Mouse (Mus musculus): Measurements from ENCODE around the gene Timp3.
A peak's percentile ranks its signal among the peaks of the same experiment; 100 is the strongest.

Timp3 gene

GRCm38 (mm10) chr10:86328691-86329090, 28.5 kb downstream of the Timp3 start:
- no peak for DNase-seq (ENCODE audit: low spot score)

GRCm38 (mm10) chr10:86329241-86329882, 29.2 kb downstream of the Timp3 start:
- no peak for DNase-seq (ENCODE audit: low spot score)

- DNase-seq (ENCODE audit: low spot score): no peak
Observed at GRCm38 (mm10) chr10:86330993-86331680, 31.0 kb downstream of the Timp3 start.

GRCm38 (mm10) chr10:86331681-86332281, 31.6 kb downstream of the Timp3 start:
- DNase-seq (ENCODE audit: low spot score): no peak

- no peak for DNase-seq (ENCODE audit: low spot score)
Observed at GRCm38 (mm10) chr10:86332942-86333341, 32.8 kb downstream of the Timp3 start.

GRCm38 (mm10) chr10:86334581-86334980, 34.4 kb downstream of the Timp3 start:
- DNase-seq (ENCODE audit: low spot score): no peak

- DNase-seq (ENCODE audit: low spot score): no peak
Observed at GRCm38 (mm10) chr10:86336506-86336905, 36.3 kb downstream of the Timp3 start.

- DNase-seq (ENCODE audit: low spot score): no peak
Observed at GRCm38 (mm10) chr10:86337239-86337638, 37.1 kb downstream of the Timp3 start.

GRCm38 (mm10) chr10:86338121-86338715, 38.0 kb downstream of the Timp3 start:
- DNase-seq (ENCODE audit: low spot score): no peak

GRCm38 (mm10) chr10:86339121-86339520, 38.9 kb downstream of the Timp3 start:
- DNase-seq (ENCODE audit: low spot score): no peak

- DNase-seq (ENCODE audit: low spot score): peak; percentile 80
Observed at GRCm38 (mm10) chr10:86339649-86340379, 39.6 kb downstream of the Timp3 start.

GRCm38 (mm10) chr10:86340421-86340820, 40.2 kb downstream of the Timp3 start:
- DNase-seq (ENCODE audit: low spot score): peak; percentile 23

GRCm38 (mm10) chr10:86340991-86341527, 40.9 kb downstream of the Timp3 start:
- no peak for DNase-seq (ENCODE audit: low spot score)

- no peak for DNase-seq (ENCODE audit: low spot score)
Observed at GRCm38 (mm10) chr10:86341589-86341988, 41.4 kb downstream of the Timp3 start.

- DNase-seq (ENCODE audit: low spot score): no peak
Observed at GRCm38 (mm10) chr10:86342151-86342550, 42.0 kb downstream of the Timp3 start.

GRCm38 (mm10) chr10:86342713-86343112, 42.5 kb downstream of the Timp3 start:
- DNase-seq (ENCODE audit: low spot score): no peak

- DNase-seq (ENCODE audit: low spot score): no peak
Observed at GRCm38 (mm10) chr10:86343362-86343761, 43.2 kb downstream of the Timp3 start.

GRCm38 (mm10) chr10:86343931-86344330, 43.8 kb downstream of the Timp3 start:
- no peak for DNase-seq (ENCODE audit: low spot score)

GRCm38 (mm10) chr10:86344654-86345053, 44.5 kb downstream of the Timp3 start:
- no peak for DNase-seq (ENCODE audit: low spot score)

GRCm38 (mm10) chr10:86345645-86346044, 45.5 kb downstream of the Timp3 start:
- no peak for DNase-seq (ENCODE audit: low spot score)

- DNase-seq (ENCODE audit: low spot score): no peak
Observed at GRCm38 (mm10) chr10:86346235-86346840, 46.2 kb downstream of the Timp3 start.

- DNase-seq (ENCODE audit: low spot score): no peak
Observed at GRCm38 (mm10) chr10:86351287-86351686, 51.1 kb downstream of the Timp3 start.
